Mouse (Mus musculus) liver, embryonic 14.5 days (tissue): ENCODE data around the gene Ctrb1. TPM values are rescaled to one million over a fixed set of nuclear protein-coding genes. Genes with fewer than 3 reads are reported as not detected.
"Not testable (repeated sequence)": the region's sequence is repeated elsewhere in the genome, so short reads cannot be mapped to it uniquely, and the experiment has no call there.

Source experiments
- ATAC-seq: fragments of 200-750 bp; cut with Nextera tagmentation; 2 replicates; pipeline ENCODE4 v1.8.0; 2017; ENCODE audit warnings: moderate number of reproducible peaks, mild to moderate bottlenecking, moderate library complexity; ENCODE audit not compliant: insufficient read depth
- DNase-seq, 3 experiments: peaks; one replicate each; pipeline ENCODE4 v3.0.0-alpha.2; 2012 to 2013; ENCODE audit warnings: low read depth in 3 of 3, low spot score in 3 of 3
- H3K27ac ChIP-seq: fragments of 300-500 bp; sonication (generic); 2 replicates; pipeline ENCODE4 v1.5.1; 2014; ENCODE audit warnings: moderate library complexity, mild to moderate bottlenecking, control low read depth, inconsistent platforms
- H3K27me3 ChIP-seq: fragments of 300-500 bp; sonication (generic); 2 replicates; pipeline ENCODE4 v1.6.1; 2014; ENCODE audit warnings: mild to moderate bottlenecking, low read length, moderate library complexity; ENCODE audit not compliant: control insufficient read depth, insufficient read depth
- H3K36me3 ChIP-seq: fragments of 300-500 bp; sonication (generic); replicated peaks from 2 replicates; pipeline ENCODE4 v1.6.1; 2014; ENCODE audit warnings: low read depth; ENCODE audit not compliant: control insufficient read depth, insufficient read depth
- H3K4me1 ChIP-seq, 2 experiments: fragments of 200-500 bp in 1 of 2; fragments of 300-500 bp in 1 of 2; sonication (generic) in 1 of 2; replicated peaks; 2 replicates each; pipeline ENCODE4 v1.6.1; 2012 to 2014; ENCODE audit warnings: antibody characterized with exemption in 1 of 2, inconsistent platforms in 1 of 2, low read length in 1 of 2; ENCODE audit not compliant: control insufficient read depth in 2 of 2, insufficient read depth in 2 of 2
- H3K4me2 ChIP-seq: fragments of 300-500 bp; sonication (generic); 2 replicates; pipeline ENCODE4 v1.6.1; 2014; ENCODE audit warnings: low read depth, mild to moderate bottlenecking, control low read depth, moderate library complexity
- H3K4me3 ChIP-seq, 2 experiments: fragments of 200-500 bp in 1 of 2; fragments of 300-500 bp in 1 of 2; sonication (generic) in 1 of 2; 2 replicates each; pipeline ENCODE4 v1.5.1; 2012 to 2014; ENCODE audit warnings: low read depth in 2 of 2, low read length in 2 of 2, mild to moderate bottlenecking in 2 of 2, control low read depth in 1 of 2, inconsistent platforms in 1 of 2, moderate library complexity in 1 of 2; ENCODE audit not compliant: insufficient read depth in 1 of 2
- H3K9ac ChIP-seq: fragments of 300-500 bp; sonication (generic); replicated peaks from 2 replicates; pipeline ENCODE4 v1.6.1; 2014; ENCODE audit warnings: mild to moderate bottlenecking, control low read depth, moderate library complexity
- H3K9me3 ChIP-seq: fragments of 300-500 bp; sonication (generic); 2 replicates; pipeline ENCODE4 v1.6.1; 2016; ENCODE audit warnings: low read length, mixed read lengths; ENCODE audit not compliant: control insufficient read depth
- CTCF ChIP-seq: IDR thresholded peaks from 2 replicates; pipeline ENCODE4 v1.5.1; 2016; ENCODE audit warnings: antibody characterized with exemption, low read depth, control low read depth
- EP300 ChIP-seq: IDR thresholded peaks from 2 replicates; pipeline ENCODE4 v1.6.1; 2016; ENCODE audit warnings: antibody characterized with exemption, low read depth
- WGBS: fragments of 180-500 bp; shearing (Covaris S2); extraction: QIAGEN DNeasy Blood & Tissue Kit; methylation state at CpG from one replicate; pipeline ENCODE4 v1.1.7; 2014; ENCODE audit not compliant: insufficient replicate concordance; 5-methylcytosine and 5-hydroxymethylcytosine counted together
- polyA plus RNA-seq, 2 experiments: library from polyadenylated mRNA; depleted of rRNA in 1 of 2; stranded (reverse) in 1 of 2; unstranded in 1 of 2; fragments of >200 nt; fragmentation: Nextera tagmentation in 1 of 2; extraction: Ambion mirVana in 1 of 2; gene quantifications; 2 replicates each; pipeline versions ENCODE4 v1.2.1 to v1.2.3; 2012 to 2014

Gene Ctrb1
- polyA plus RNA-seq, 2 experiments: 1.5 to 2.5 TPM

GRCm38 (mm10) chr8:111645715-111646114, 45.1 kb downstream of the Ctrb1 start:
- no peak overlapping the region for H3K4me2 ChIP-seq
- H3K27me3 ChIP-seq: no peaks in the 10 kb centered on the region
- H3K4me3 ChIP-seq: no peak overlapping the region
- DNase-seq: no peak
- H3K27ac ChIP-seq: no peak overlapping the region
- TF ChIP-seq EP300 (no peak), CTCF (no peak)
- ATAC-seq: no peak
- WGBS: 80% methylated on average over 8 of the region's 8 CpGs
- no peaks in the 10 kb centered on the region for H3K9me3 ChIP-seq
- H3K4me1 ChIP-seq: peaks cover 13 to 18% of the 10 kb centered on the region in 2 experiments
- no peak overlapping the region for H3K9ac ChIP-seq
- H3K36me3 ChIP-seq: no peaks in the 10 kb centered on the region

GRCm38 (mm10) chr8:111644286-111645051, 46.3 kb downstream of the Ctrb1 start:
- Histone ChIP-seq H3K9ac (peak overlapping the region; percentile 83), H3K4me3 (peak overlapping the region; percentile 69 to 89), H3K4me1 (peaks cover 13 to 18% of the 10 kb centered on the region in 2 experiments), H3K4me2 (peak overlapping the region; percentile 97), H3K27ac (peak overlapping the region; percentile 66)
- DNase-seq: peak; percentile 50 to 77 (median 51)
- not testable (repeated sequence) for ATAC-seq, H3K36me3 ChIP-seq, H3K27me3 ChIP-seq, H3K9me3 ChIP-seq
- peak; percentile 59 for TF ChIP-seq EP300
- WGBS: 16% methylated on average over 12 of the region's 12 CpGs

GRCm38 (mm10) chr8:111643264-111644141, 47.3 kb downstream of the Ctrb1 start, which contains the start of gene Zfp1:
Gene Zfp1 (plus strand): TSS chr8:111643401.
- peak; percentile 94 for ATAC-seq
- Histone ChIP-seq H3K9me3 (no peaks in the 10 kb centered on the region), H3K27ac (peak within 1 kb of the TSS; percentile 66), H3K4me2 (peak within 1 kb of the TSS; percentile 97), H3K9ac (peak within 1 kb of the TSS; percentile 83), H3K36me3 (no peaks in the 10 kb centered on the region), H3K4me3 (peak within 1 kb of the TSS; percentile 69 to 89), H3K27me3 (no peaks in the 10 kb centered on the region), H3K4me1 (peaks cover 13 to 15% of the 10 kb centered on the region in 2 experiments)
- peak; percentile 80 to 87 (median 81) for DNase-seq
- TF ChIP-seq CTCF (no peak), EP300 (no peak)
- under 1% methylated on average over 69 of the region's 75 CpGs for WGBS

- WGBS: under 1% methylated on average over 5 of the region's 5 CpGs
- DNase-seq (no peak), ATAC-seq (peak; percentile 34)
- Histone ChIP-seq H3K27me3 (no peaks in the 10 kb centered on the region), H3K27ac (peak overlapping the region; percentile 59), H3K9ac (peak overlapping the region; percentile 64), H3K4me1 (peaks cover 11 to 14% of the 10 kb centered on the region in 2 experiments), H3K9me3 (no peaks in the 10 kb centered on the region), H3K36me3 (no peaks in the 10 kb centered on the region), H3K4me3 (peak overlapping the region; percentile 69 to 89), H3K4me2 (peak overlapping the region; percentile 97)
- TF ChIP-seq CTCF (no peak), EP300 (no peak)
Measured at GRCm38 (mm10) chr8:111642939-111643263, 47.9 kb downstream of the Ctrb1 start.

- peak overlapping the region; percentile 69 to 89 for H3K4me3 ChIP-seq
- peak overlapping the region; percentile 59 for H3K27ac ChIP-seq
- DNase-seq (peak in 2 of 3 experiments; percentile 32 to 49), ATAC-seq (no peak)
- WGBS: 2% methylated on average over 5 of the region's 5 CpGs
- no peaks in the 10 kb centered on the region for H3K9me3 ChIP-seq
- H3K27me3 ChIP-seq: no peaks in the 10 kb centered on the region
- H3K4me2 ChIP-seq: peak overlapping the region; percentile 97
- H3K4me1 ChIP-seq: peaks cover 11 to 14% of the 10 kb centered on the region in 2 experiments
- H3K9ac ChIP-seq: peak overlapping the region; percentile 64
- no peaks in the 10 kb centered on the region for H3K36me3 ChIP-seq
- TF ChIP-seq EP300 (peak; percentile 66), CTCF (no peak)
Measured at GRCm38 (mm10) chr8:111642496-111642895, 48.3 kb downstream of the Ctrb1 start.
